Mouse (Mus musculus) lung, postnatal 36 days (tissue): Measurements from ENCODE around the gene Gm45711.
A peak's percentile ranks its signal among the peaks of the same experiment; 100 is the strongest.
"Not testable (repeated sequence)": the region's sequence is repeated elsewhere in the genome, so short reads cannot be mapped to it uniquely, and the experiment has no call there.

Source experiments
- DNase-seq: peaks from one replicate; pipeline ENCODE4 v3.0.0; 2022; ENCODE audit warnings: mixed read lengths

Gm45711 gene

GRCm38 (mm10) chr8:104313311-104313710, 3.4 kb upstream of the Gm45711 start:
- DNase-seq, result peak; percentile 63

- DNase-seq, result not testable (repeated sequence)
Measured at GRCm38 (mm10) chr8:104312023-104312422, 2.1 kb upstream of the Gm45711 start.

GRCm38 (mm10) chr8:104308341-104308740, 1.5 kb downstream of the Gm45711 start:
- peak; percentile 7 for DNase-seq

GRCm38 (mm10) chr8:104304962-104305361, 4.9 kb downstream of the Gm45711 start:
- no peak for DNase-seq

GRCm38 (mm10) chr8:104302536-104302935, 7.3 kb downstream of the Gm45711 start:
- DNase-seq, result not testable (repeated sequence)

GRCm38 (mm10) chr8:104301577-104301976, 8.3 kb downstream of the Gm45711 start:
- not testable (repeated sequence) for DNase-seq

- no peak for DNase-seq
Measured at GRCm38 (mm10) chr8:104294396-104294795, 15.5 kb downstream of the Gm45711 start.

GRCm38 (mm10) chr8:104293081-104293480, 16.8 kb downstream of the Gm45711 start, which contains the start of gene Cmtm2a:
TSS of gene Cmtm2a (minus strand) at chr8:104293181.
- DNase-seq, result not testable (repeated sequence)

GRCm38 (mm10) chr8:104268937-104269440, 40.9 kb downstream of the Gm45711 start:
- no peak for DNase-seq

GRCm38 (mm10) chr8:104268368-104268767, 41.5 kb downstream of the Gm45711 start:
- DNase-seq, result no peak

- DNase-seq, result not testable (repeated sequence)
Measured at GRCm38 (mm10) chr8:104264271-104264935, 45.5 kb downstream of the Gm45711 start.

- not testable (repeated sequence) for DNase-seq
Measured at GRCm38 (mm10) chr8:104261802-104262201, 48.1 kb downstream of the Gm45711 start.

GRCm38 (mm10) chr8:104253016-104253415, 56.9 kb downstream of the Gm45711 start:
- peak; percentile 58 for DNase-seq

- DNase-seq, result peak; percentile 38
Measured at GRCm38 (mm10) chr8:104251461-104251860, 58.4 kb downstream of the Gm45711 start.

- peak; percentile 96 for DNase-seq
Measured at GRCm38 (mm10) chr8:104250439-104251367, 59.2 kb downstream of the Gm45711 start, which contains the start of gene Cklf. TSS of gene Cklf (plus strand) at chr8:104250861.

- DNase-seq, result no peak
Measured at GRCm38 (mm10) chr8:104249442-104249996, 60.4 kb downstream of the Gm45711 start.

GRCm38 (mm10) chr8:104248276-104248675, 61.6 kb downstream of the Gm45711 start, which contains the start of gene Tk2:
TSS of gene Tk2 (minus strand) at chr8:104248558.
- peak; percentile 83 for DNase-seq

- peak; percentile 20 for DNase-seq
Measured at GRCm38 (mm10) chr8:104247908-104248275, 62.0 kb downstream of the Gm45711 start.

- DNase-seq, result peak; percentile 75
Measured at GRCm38 (mm10) chr8:104247054-104247907, 62.6 kb downstream of the Gm45711 start.

GRCm38 (mm10) chr8:104246621-104247020, 63.3 kb downstream of the Gm45711 start:
- peak; percentile 11 for DNase-seq

- no peak for DNase-seq
Measured at GRCm38 (mm10) chr8:104242038-104242644, 67.7 kb downstream of the Gm45711 start.
